8 mouse cellular contexts compared by ENCODE assay signal in the genomic region with DNA sequence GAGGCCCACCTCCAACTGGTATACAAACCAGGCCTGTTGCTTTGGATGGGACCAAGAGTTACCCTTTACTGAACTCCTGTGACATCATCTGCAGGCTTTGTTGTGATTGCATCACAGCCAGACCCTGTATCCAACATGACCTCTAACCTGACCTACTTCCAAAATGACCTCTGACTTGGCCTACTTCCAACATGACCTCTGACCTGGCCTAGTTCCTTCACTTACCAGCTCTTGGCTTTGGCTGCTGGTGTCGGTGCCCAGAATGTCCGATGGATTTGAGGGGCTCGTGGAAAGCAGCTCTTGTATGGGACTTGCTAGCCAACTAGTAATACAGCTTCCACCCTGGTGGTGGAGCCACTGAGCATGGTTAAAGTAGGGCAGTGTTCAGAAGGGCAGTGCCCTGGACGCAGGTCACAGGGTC. TPM values are rescaled to one million over a fixed set of nuclear protein-coding genes. Genes with fewer than 3 reads are reported as not detected.
A peak's percentile ranks its signal among the peaks of the same experiment; 100 is the strongest.
DNase-seq lines count a peak whose midpoint lies in the region; ATAC-seq and TF ChIP-seq lines count a peak whose summit lies in the region.

No protein-coding gene starts in this region.

- TF ChIP-seq POLR2A in MEL (IDR thresholded peaks at IDR 0.05; ENCODE audit: control insufficient read depth in 1 of 2, insufficient read depth in 1 of 2, low read depth in 1 of 2, low read length in 2 of 2, poor library complexity in 1 of 2): no peak

- WGBS in kidney, postnatal 0 days: 82% methylated on average over 4 of the region's 4 CpGs
- 84% methylated on average over 4 of the region's 4 CpGs for WGBS in kidney, embryonic 14.5 days
- 82% methylated on average over 4 of the region's 4 CpGs for WGBS in forebrain, embryonic 12.5 days

- no peaks in the 10 kb centered on the region for H3K27me3 ChIP-seq in kidney, postnatal 0 days (ENCODE audit: insufficient read depth, low read length)
- H3K27me3 ChIP-seq in kidney, embryonic 14.5 days (ENCODE audit: control insufficient read depth, insufficient read depth, low read length): no peaks in the 10 kb centered on the region
- H3K27me3 ChIP-seq in MEL (ENCODE audit: control insufficient read depth in 1 of 2, insufficient read depth in 2 of 2, low read length in 2 of 2): no peaks in the 10 kb centered on the region
- peaks cover 38% of the 10 kb centered on the region for H3K27me3 ChIP-seq in megakaryocyte, embryonic 14.5 days (replicated peaks)
- H3K27me3 ChIP-seq in forebrain, embryonic 12.5 days: no peaks in the 10 kb centered on the region

- TF ChIP-seq EP300 in MEL (IDR thresholded peaks at IDR 0.05; ENCODE audit: low read depth in 1 of 2, low read length in 2 of 2): peak in 1 of 2 experiments; percentile 14; a peak in 1 of 4 replicates

- H3K9ac ChIP-seq in kidney, postnatal 0 days (ENCODE audit: low read depth, low read length): no peak overlapping the region
- no peak overlapping the region for H3K9ac ChIP-seq in kidney, embryonic 14.5 days (ENCODE audit: low read depth, low read length)
- no peak overlapping the region for H3K9ac ChIP-seq in MEL (ENCODE audit: control insufficient read depth, low read depth, low read length, poor library complexity, severe bottlenecking)
- no peak overlapping the region for H3K9ac ChIP-seq in forebrain, embryonic 12.5 days

- H3K79me2 ChIP-seq in MEL (ENCODE audit: control insufficient read depth, insufficient read depth, low read length, poor library complexity): no peaks in the 10 kb centered on the region

- no peaks in the 10 kb centered on the region for H3K9me3 ChIP-seq in kidney, postnatal 0 days (replicated peaks; ENCODE audit: low read length)
- no peaks in the 10 kb centered on the region for H3K9me3 ChIP-seq in kidney, embryonic 14.5 days (ENCODE audit: control insufficient read depth, low read length)
- no peaks in the 10 kb centered on the region for H3K9me3 ChIP-seq in MEL (replicated peaks; ENCODE audit: insufficient read depth, low read length)
- no peaks in the 10 kb centered on the region for H3K9me3 ChIP-seq in megakaryocyte, embryonic 14.5 days
- no peaks in the 10 kb centered on the region for H3K9me3 ChIP-seq in forebrain, embryonic 12.5 days

- no peaks in the 10 kb centered on the region for H3K4me1 ChIP-seq in kidney, postnatal 0 days (replicated peaks; ENCODE audit: insufficient read depth, low read length)
- H3K4me1 ChIP-seq in kidney, embryonic 14.5 days (ENCODE audit: control insufficient read depth, insufficient read depth, low read length): no peaks in the 10 kb centered on the region
- peaks cover 23 to 24% of the 10 kb centered on the region in 2 experiments for H3K4me1 ChIP-seq in MEL (ENCODE audit: control insufficient read depth in 1 of 2, insufficient read depth in 2 of 2, low read length in 2 of 2)
- peaks cover 30% of the 10 kb centered on the region for H3K4me1 ChIP-seq in megakaryocyte, embryonic 14.5 days
- no peaks in the 10 kb centered on the region for H3K4me1 ChIP-seq in forebrain, embryonic 12.5 days

- DNase-seq in kidney, postnatal 0 days (ENCODE audit: low spot score): no peak
- peak; percentile 67 for DNase-seq in MEL (ENCODE audit: low read depth, low spot score)
- peak; percentile 41 for DNase-seq in c-Kit-positive CD71-positive TER-119-positive erythroid progenitor cells, embryonic 14.5 days (ENCODE audit: low spot score)
- no peak for DNase-seq in right cerebral cortex, postnatal 4 days
- no peak for DNase-seq in right cerebral cortex, adult 18-20 months

- 0 out of 2 replicates have a peak, but pooled peaks have one; percentile 13 for ATAC-seq in kidney, postnatal 0 days (replicated peaks; ENCODE audit: low FRiP score, low read depth)
- no peak for ATAC-seq in kidney, embryonic 14.5 days (ENCODE audit: low FRiP score, low TSS enrichment)
- ATAC-seq in forebrain, embryonic 12.5 days (ENCODE audit: low FRiP score): no peak

- peak; percentile 17 for TF ChIP-seq RAD21 in MEL (IDR thresholded peaks at IDR 0.05; ENCODE audit: low read depth, low read length)

- no peak overlapping the region for H3K27ac ChIP-seq in kidney, postnatal 0 days
- no peak overlapping the region for H3K27ac ChIP-seq in kidney, embryonic 14.5 days (ENCODE audit: low read depth, low read length)
- peak overlapping the region; percentile 90; the same call in 1 of the 2 replicates for H3K27ac ChIP-seq in MEL (ENCODE audit: control insufficient read depth, low read depth, low read length)
- no peak overlapping the region for H3K27ac ChIP-seq in forebrain, embryonic 12.5 days

- H3K4me3 ChIP-seq in kidney, postnatal 0 days (replicated peaks; ENCODE audit: low read depth, low read length): no peak overlapping the region
- no peak overlapping the region for H3K4me3 ChIP-seq in kidney, embryonic 14.5 days (ENCODE audit: low read length)
- H3K4me3 ChIP-seq in MEL (ENCODE audit: control insufficient read depth in 1 of 2, insufficient read depth in 1 of 2, low read depth in 2 of 2, low read length in 2 of 2): peak overlapping the region in 1 of 2 experiments; percentile 11; a peak in 1 of 4 replicates
- peak overlapping the region; percentile 46 for H3K4me3 ChIP-seq in megakaryocyte, embryonic 14.5 days (replicated peaks)
- no peak overlapping the region for H3K4me3 ChIP-seq in forebrain, embryonic 12.5 days (replicated peaks)

- no peak overlapping the region for H3K4me2 ChIP-seq in kidney, postnatal 0 days (ENCODE audit: low read length)
- H3K4me2 ChIP-seq in kidney, embryonic 14.5 days (replicated peaks; ENCODE audit: low read depth, low read length): no peak overlapping the region
- no peak overlapping the region for H3K4me2 ChIP-seq in forebrain, embryonic 12.5 days

- peak; percentile 36; the same call in 1 of the 2 replicates for TF ChIP-seq CTCF in kidney, postnatal 0 days (IDR thresholded peaks at IDR 0.05; ENCODE audit: low read depth)
- TF ChIP-seq CTCF in MEL (IDR thresholded peaks at IDR 0.05 in 2 of 3, conservative IDR thresholded peaks at IDR 0.05 in 1 of 3; ENCODE audit: control insufficient read depth in 1 of 3, insufficient read depth in 1 of 3, low read depth in 2 of 3, low read length in 3 of 3, poor library complexity in 1 of 3, severe bottlenecking in 1 of 3): peak; percentile 43 to 61 (median 56)

- H3K36me3 ChIP-seq in kidney, postnatal 0 days (ENCODE audit: insufficient read depth, low read length): 0 out of 2 replicates have a peak, but pooled peaks cover 3% of the 10 kb centered on the region
- H3K36me3 ChIP-seq in kidney, embryonic 14.5 days (ENCODE audit: control insufficient read depth, insufficient read depth, low read length): no peaks in the 10 kb centered on the region; the same call in 1 of the 2 replicates
- peaks cover 0 to 24% of the 10 kb centered on the region in 2 experiments; a peak in 3 of 4 replicates for H3K36me3 ChIP-seq in MEL (ENCODE audit: control insufficient read depth in 1 of 2, insufficient read depth in 2 of 2, low read length in 2 of 2)
- peaks cover 20% of the 10 kb centered on the region for H3K36me3 ChIP-seq in megakaryocyte, embryonic 14.5 days (replicated peaks; ENCODE audit: low read length)
- H3K36me3 ChIP-seq in forebrain, embryonic 12.5 days (replicated peaks): no peaks in the 10 kb centered on the region

TF ChIP-seq in MEL, 35 proteins besides CTCF, POLR2A, EP300 and RAD21 (continues in another document):
- TF ChIP-seq RCOR1 (IDR thresholded peaks at IDR 0.05; ENCODE audit: low read depth, low read length) (peak; percentile 31; the same call in 1 of the 2 replicates), ZMIZ1 (IDR thresholded peaks at IDR 0.05; ENCODE audit: low read depth, low read length) (no peak), E2F4 (IDR thresholded peaks at IDR 0.05; ENCODE audit: borderline replicate concordance, low read depth, low read length) (no peak), TCF12 (IDR thresholded peaks at IDR 0.05; ENCODE audit: low read depth, low read length) (0 out of 2 replicates have a peak, but pooled peaks have one; percentile 10), MAX (IDR thresholded peaks at IDR 0.05; ENCODE audit: low read length) (0 out of 2 replicates have a peak, but pooled peaks have one; percentile 23), MYB (IDR thresholded peaks at IDR 0.05; ENCODE audit: low read depth, low read length) (no peak), SMC3 (IDR thresholded peaks at IDR 0.05; ENCODE audit: low read depth, low read length) (peak; percentile 48), NELFE (IDR thresholded peaks at IDR 0.05; ENCODE audit: low read depth, low read length) (no peak), TBP (IDR thresholded peaks at IDR 0.05; ENCODE audit: low read depth, low read length) (no peak)

RNA-seq across cellular contexts. Expression of a gene that starts 45.5 kb away (rescaled TPM):
- polyA plus RNA-seq in kidney, postnatal 0 days (2015; fragmentation: Nextera tagmentation; extraction: Ambion mirVana): 0.17 TPM in 1 of 2 replicates, not detected in the other
- polyA plus RNA-seq in kidney, embryonic 14.5 days (2014; fragmentation: Nextera tagmentation; extraction: Ambion mirVana): not detected in 2 replicates
- total RNA-seq in MEL (2012; rRNA removed): 15.4 and 17.7 TPM in 2 replicates
- 10 to 100 TPM in 1 of 2 experiments, not detected in 1; 76.0 TPM for polyA plus RNA-seq in MEL (2012; ENCODE audit: insufficient read depth in 1 of 2, insufficient read length in 2 of 2, low read depth in 1 of 2, low replicate concordance in 2 of 2, missing spikeins in 1 of 2)
- 11.0 and 11.8 TPM in 2 replicates for polyA plus RNA-seq in megakaryocyte, embryonic 14.5 days (2012; ENCODE audit: insufficient read depth, low replicate concordance)
- polyA plus RNA-seq in forebrain, embryonic 12.5 days (2016; fragmentation: Nextera tagmentation; extraction: Ambion mirVana): not detected in 2 replicates

RNA-seq across cellular contexts. Expression of a gene that starts 55.5 kb away (rescaled TPM):
- polyA plus RNA-seq in kidney, postnatal 0 days (2015; fragmentation: Nextera tagmentation; extraction: Ambion mirVana): 0.22 and 0.42 TPM in 2 replicates
- 1.5 and 1.6 TPM in 2 replicates for polyA plus RNA-seq in kidney, embryonic 14.5 days (2014; fragmentation: Nextera tagmentation; extraction: Ambion mirVana)
- total RNA-seq in MEL (2012; rRNA removed): 0.59 and 0.73 TPM in 2 replicates
- polyA plus RNA-seq in MEL (2012; ENCODE audit: insufficient read depth in 1 of 2, insufficient read length in 2 of 2, low read depth in 1 of 2, low replicate concordance in 2 of 2, missing spikeins in 1 of 2): under 1 TPM in 1 of 2 experiments, not detected in 1; 0.11 TPM
- polyA plus RNA-seq in megakaryocyte, embryonic 14.5 days (2012; ENCODE audit: insufficient read depth, low replicate concordance): not detected in 2 replicates
- 1.4 and 2.3 TPM in 2 replicates for polyA plus RNA-seq in forebrain, embryonic 12.5 days (2016; fragmentation: Nextera tagmentation; extraction: Ambion mirVana)

RNA-seq across cellular contexts. Expression of a gene that starts 58.2 kb away (rescaled TPM):
- polyA plus RNA-seq in kidney, postnatal 0 days (2015; fragmentation: Nextera tagmentation; extraction: Ambion mirVana): 32.6 and 32.9 TPM in 2 replicates
- polyA plus RNA-seq in kidney, embryonic 14.5 days (2014; fragmentation: Nextera tagmentation; extraction: Ambion mirVana): 19.5 and 26.0 TPM in 2 replicates
- total RNA-seq in MEL (2012; rRNA removed): 23.5 and 24.0 TPM in 2 replicates
- 10 to 100 TPM in 1 of 2 experiments, not detected in 1; 25.9 TPM for polyA plus RNA-seq in MEL (2012; ENCODE audit: insufficient read depth in 1 of 2, insufficient read length in 2 of 2, low read depth in 1 of 2, low replicate concordance in 2 of 2, missing spikeins in 1 of 2)
- 10.2 and 30.7 TPM in 2 replicates for polyA plus RNA-seq in megakaryocyte, embryonic 14.5 days (2012; ENCODE audit: insufficient read depth, low replicate concordance)
- 3.2 and 3.7 TPM in 2 replicates for polyA plus RNA-seq in forebrain, embryonic 12.5 days (2016; fragmentation: Nextera tagmentation; extraction: Ambion mirVana)

Comparison
In these comparisons a context has a peak if more than half of its experiments do, and no peak if none do; other contexts are left out.
1. DNase-seq: peak in MEL (single experiment) and c-Kit-positive CD71-positive TER-119-positive erythroid progenitor cells, embryonic 14.5 days (single experiment); none in kidney, postnatal 0 days (single experiment), right cerebral cortex, postnatal 4 days (single experiment) and right cerebral cortex, adult 18-20 months (single experiment).